Mouse (Mus musculus) heart, postnatal 36 days (tissue): ENCODE measurements around the gene H2al3. TPM values are rescaled to one million over a fixed set of nuclear protein-coding genes. Genes with fewer than 3 reads are reported as not detected.

Source experiments
- DNase-seq, 2 experiments: peaks; one replicate each; pipeline ENCODE4 v3.0.0; 2021 to 2022
- intact Hi-C: fragments of 180-260 bp; cut with DNase I; formaldehyde crosslinking; loops from one replicate; pipeline ENCODE4 v1.15.1; 2025
- total RNA-seq, 2 experiments: library from RNA; stranded (reverse); gene quantifications; 2 replicates each; pipeline ENCODE4 v1.2.3; 2021

H2al3 gene
- not detected for total RNA-seq

- intact Hi-C loops, result no loop called here
- no peak for DNase-seq
Observed at GRCm38 (mm10) chrX:9849403-9849802, at the start of gene H2al3. Gene H2al3 (plus strand): TSS chrX:9849703.

GRCm38 (mm10) chrX:9810101-9810500, 39.4 kb upstream of the H2al3 start:
- intact Hi-C loops, result no loop called here
- DNase-seq, result no peak

DNA sequence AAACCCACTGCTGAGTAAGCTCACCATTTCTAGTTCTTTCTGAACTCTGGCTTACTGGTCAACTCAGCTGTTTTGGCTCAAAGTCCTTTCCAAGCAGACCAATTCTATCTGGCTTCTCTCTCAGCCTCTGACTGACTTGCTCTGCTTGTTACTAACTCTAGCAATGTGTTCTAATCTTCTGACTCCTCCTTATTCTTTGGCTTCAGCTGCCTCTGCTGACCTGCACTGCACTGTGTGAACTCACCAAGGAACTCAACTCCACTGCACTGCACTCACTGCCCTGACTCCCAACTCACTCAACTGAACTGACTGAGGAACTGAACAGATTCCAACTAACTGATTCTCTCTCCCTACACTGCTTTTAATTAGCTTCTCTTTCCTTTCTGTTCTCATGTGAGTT, 37.0 kb upstream of the H2al3 start:
- intact Hi-C loops, result no loop called here
- DNase-seq, result no peak

DNA sequence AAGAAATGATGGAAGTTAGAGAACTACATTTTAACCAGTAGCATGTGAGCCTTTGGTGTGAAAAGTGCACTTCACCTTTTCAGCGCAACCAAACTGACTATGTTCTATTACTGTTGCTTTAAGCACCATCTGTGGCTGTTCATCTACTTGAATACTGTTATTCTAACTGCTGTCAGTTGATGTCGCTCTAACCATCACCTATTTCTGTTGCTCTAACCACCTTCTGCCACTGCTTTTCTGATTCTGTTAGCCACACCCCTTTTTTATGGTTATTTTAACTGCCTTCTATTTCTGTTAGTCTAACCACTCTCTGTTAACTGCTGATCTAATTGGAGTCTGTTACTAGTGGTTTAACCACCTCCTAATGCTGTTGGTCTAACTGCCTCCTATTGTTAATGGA, 14.7 kb upstream of the H2al3 start:
- intact Hi-C loops, result no loop called here
- DNase-seq, result no peak

DNA sequence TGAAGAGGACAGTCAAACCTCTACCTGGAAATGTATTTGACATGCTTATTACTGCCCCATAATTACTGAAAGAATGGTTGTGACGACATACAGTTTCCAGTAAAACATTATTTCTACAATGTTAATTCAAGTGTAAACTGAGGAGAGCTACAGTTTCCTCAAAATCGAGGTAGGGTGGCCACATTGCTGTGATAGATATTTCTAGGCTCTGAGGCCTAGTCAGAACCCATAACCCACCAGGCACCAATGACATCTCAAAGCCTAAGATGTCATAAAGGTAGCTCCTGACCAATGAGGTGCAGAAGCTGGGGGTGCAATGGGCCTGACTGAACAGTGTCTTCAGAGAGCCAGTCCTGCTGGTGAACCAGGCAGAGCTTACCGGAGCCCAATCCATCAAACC, 2.9 kb upstream of the H2al3 start, which contains the start of gene Hypm:
Hypm (plus strand) TSS at position 301 of the 400 bp plus-strand sequence.
- intact Hi-C loops, result no loop called here
- DNase-seq, result no peak

DNA sequence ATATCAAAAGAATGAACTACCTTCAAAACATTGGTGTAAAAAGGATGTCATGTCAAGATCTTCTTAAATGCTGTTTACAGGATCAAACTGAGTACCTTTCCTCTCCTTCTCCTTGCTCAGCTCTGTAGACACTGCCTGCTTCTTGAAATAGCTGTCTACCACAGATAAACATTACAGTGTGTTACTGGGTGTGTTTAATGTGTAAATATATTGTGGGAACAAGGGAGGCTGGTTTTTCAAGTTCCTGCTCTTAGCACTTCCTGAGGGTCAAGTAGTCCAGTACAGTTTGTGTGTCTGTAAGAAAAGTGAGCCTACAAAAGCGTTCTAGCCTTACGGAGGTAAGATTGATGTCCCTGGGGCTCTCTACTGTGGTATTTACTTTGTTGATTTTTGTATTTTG, 12.4 kb downstream of the H2al3 start:
- intact Hi-C loops, result no loop called here
- DNase-seq, result no peak

DNA sequence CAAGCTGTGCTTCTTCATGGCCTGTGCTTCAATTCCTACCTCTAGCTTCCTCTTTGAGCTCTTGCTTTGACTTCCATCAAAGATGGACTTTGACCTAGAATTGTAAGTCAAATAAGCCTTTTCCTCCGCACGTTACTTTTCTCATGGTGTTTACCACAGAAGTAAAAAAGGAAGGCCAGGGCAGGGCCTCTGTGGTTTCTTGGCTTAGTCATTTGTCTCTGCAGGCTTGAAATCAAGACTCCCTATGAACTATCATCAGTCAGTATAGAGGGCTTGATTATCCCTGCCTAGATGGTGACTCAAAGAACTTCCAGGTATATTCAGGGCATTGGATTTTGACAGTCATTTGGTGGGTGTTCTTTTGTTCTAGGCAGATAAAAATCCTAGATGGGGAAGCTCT, 26.0 kb downstream of the H2al3 start:
- intact Hi-C loops, result no loop called here

DNA sequence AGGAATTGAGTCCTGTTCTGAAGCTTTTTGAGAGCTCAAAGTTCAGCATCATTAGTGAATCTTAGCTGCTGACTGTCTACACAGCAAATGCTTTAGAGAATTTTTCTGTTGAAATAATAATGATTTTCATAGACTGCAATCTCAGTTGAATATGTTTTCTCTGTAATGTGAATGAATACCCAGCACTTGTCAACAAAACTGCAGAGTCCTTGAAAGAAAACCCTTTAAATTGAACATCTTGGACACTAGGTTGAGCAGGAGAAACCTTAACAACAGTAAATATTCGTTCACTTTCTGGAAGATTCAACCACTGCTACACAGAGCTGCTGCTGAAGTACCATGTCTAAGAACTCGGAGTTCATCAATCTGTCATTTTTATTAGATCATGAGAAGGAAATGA, 35.8 kb downstream of the H2al3 start, which contains the start of gene Sytl5:
Sytl5 (plus strand) TSS at position 301 of the 400 bp plus-strand sequence.
- no peak for DNase-seq

More for the DNA sequence above, 26.0 kb downstream of the H2al3 start:
- no peak for DNase-seq

More for the DNA sequence above, 35.8 kb downstream of the H2al3 start, which contains the start of gene Sytl5:
- intact Hi-C loops, result no loop called here

Other genes starting within 250 kb of the H2al3 start
- 10 to 100 TPM; 50.2 to 60.4 TPM for gene Dynlt3, start 186.7 kb upstream of the H2al3 start, total RNA-seq
- not detected for gene Hypm, start 2.8 kb upstream of the H2al3 start, total RNA-seq
- gene Sytl5, start 35.9 kb downstream of the H2al3 start, total RNA-seq, result under 1 TPM; 0.17 to 0.41 TPM